Comparison of ENCODE assay signal across 23 mouse cellular contexts in the genomic region with DNA sequence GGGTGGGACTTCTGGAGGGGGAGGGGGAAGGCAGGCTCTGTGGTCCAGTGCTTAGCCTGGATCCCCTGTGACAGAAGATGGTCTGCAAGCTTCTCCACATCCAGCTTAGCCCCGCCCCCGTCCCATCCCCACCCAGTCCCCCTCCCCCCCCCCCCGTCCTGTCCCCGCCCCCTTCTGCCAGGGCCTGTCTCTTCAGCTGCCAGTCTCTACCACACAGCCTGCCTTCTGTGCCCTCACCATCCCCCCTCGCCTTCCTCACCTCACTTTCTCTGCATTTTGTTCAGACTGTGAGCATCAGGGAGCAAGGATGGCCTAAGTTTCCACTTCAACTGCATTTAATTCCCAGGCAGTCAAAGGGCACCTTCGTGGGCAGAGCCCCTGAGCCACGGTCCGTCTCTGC. TPM values are rescaled to one million over a fixed set of nuclear protein-coding genes. Genes with fewer than 3 reads are reported as not detected.
"Had no signal": no experiment of that assay in that cellular context is flagged by ENCODE, and none has a peak within 500 bp of the region (broad histone marks: within the 10 kb centered on the region; RNA-seq: fewer than 3 reads in every experiment).

No protein-coding gene starts in this region.

- H3K36me3 ChIP-seq: kidney, embryonic 15.5 days; limb, embryonic 13.5 days had no signal

- H3K9ac ChIP-seq: kidney, embryonic 15.5 days; limb, embryonic 13.5 days; liver, embryonic 14.5 days; liver, postnatal 0 days; lung, embryonic 14.5 days had no signal

- H3K27ac ChIP-seq: kidney, embryonic 15.5 days; left cerebral cortex, adult 2 months; limb, embryonic 13.5 days; liver, embryonic 14.5 days; macrophage; stomach, postnatal 0 days had no signal

- H3K9me3 ChIP-seq: kidney, embryonic 15.5 days had no signal

- H3K4me1 ChIP-seq: limb, embryonic 13.5 days had no signal

- ATAC-seq: liver, postnatal 0 days; lung, postnatal 0 days had no signal

- H3K4me2 ChIP-seq: kidney, embryonic 15.5 days; limb, embryonic 13.5 days; lung, embryonic 14.5 days had no signal

- DNase-seq: kidney, adult 11 months; kidney, adult 8-10 months; kidney, postnatal 10 days; kidney, postnatal 36 days; layer of hippocampus, postnatal 36 days; liver, postnatal 0 days; lung, embryonic 14.5 days; midbrain, embryonic 14.5 days; right cerebral cortex, adult 18-20 months; right cerebral cortex, postnatal 14 days; right cerebral cortex, postnatal 4 days; thymus, adult 2 months; thymus, postnatal 14 days; thymus, postnatal 4 days had no signal

- H3K4me3 ChIP-seq: kidney, embryonic 15.5 days; left cerebral cortex, adult 2 months; limb, embryonic 13.5 days had no signal

RNA-seq across cellular contexts. Expression of a gene that starts 50.8 kb away (rescaled TPM):
- polyA plus RNA-seq: liver, adult 2 months; lung, embryonic 14.5 days; macrophage; midbrain, postnatal 0 days had no signal
